Mouse (Mus musculus): Measurements from ENCODE around the gene Tarm1.

DNA sequence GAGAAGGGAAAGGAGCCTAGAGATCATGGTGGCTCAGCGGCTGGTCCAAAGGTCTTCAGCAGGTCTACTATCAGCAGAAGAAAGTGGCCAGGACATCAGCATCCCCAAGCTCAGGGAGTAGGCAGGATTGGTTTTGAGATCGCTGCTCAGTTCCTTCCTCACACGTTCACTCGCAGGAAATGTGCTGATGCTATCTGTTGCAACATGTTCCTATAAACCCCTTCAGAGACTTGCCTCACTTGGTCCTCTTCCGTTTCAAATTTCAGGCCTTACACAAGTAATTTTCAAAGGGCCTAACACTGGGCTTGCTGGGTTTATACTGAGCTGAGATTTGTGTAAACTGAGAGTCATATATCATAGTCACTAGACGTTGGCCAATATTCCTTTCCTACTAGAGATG lies at the start of gene Tarm1:
- no peak for TF ChIP-seq CTCF (IDR thresholded peaks at IDR 0.05; ENCODE audit: control insufficient read depth, insufficient read depth, insufficient read length)
- TF ChIP-seq MAX (IDR thresholded peaks at IDR 0.05): no peak
